Mouse (Mus musculus) central nervous system, embryonic 11.5 days (tissue): ENCODE data around the gene Ncbp1. TPM values are rescaled to one million over a fixed set of nuclear protein-coding genes. Genes with fewer than 3 reads are reported as not detected.

Source experiments
- polyA plus RNA-seq: library from polyadenylated mRNA; depleted of rRNA; stranded (reverse); fragments of >200 nt; gene quantifications from 2 replicates; pipeline ENCODE4 v1.2.3, GENCODE M21; 2012; rRNA removed

The Ncbp1 gene
- 128 and 174 TPM in 2 replicates for polyA plus RNA-seq

DNA sequence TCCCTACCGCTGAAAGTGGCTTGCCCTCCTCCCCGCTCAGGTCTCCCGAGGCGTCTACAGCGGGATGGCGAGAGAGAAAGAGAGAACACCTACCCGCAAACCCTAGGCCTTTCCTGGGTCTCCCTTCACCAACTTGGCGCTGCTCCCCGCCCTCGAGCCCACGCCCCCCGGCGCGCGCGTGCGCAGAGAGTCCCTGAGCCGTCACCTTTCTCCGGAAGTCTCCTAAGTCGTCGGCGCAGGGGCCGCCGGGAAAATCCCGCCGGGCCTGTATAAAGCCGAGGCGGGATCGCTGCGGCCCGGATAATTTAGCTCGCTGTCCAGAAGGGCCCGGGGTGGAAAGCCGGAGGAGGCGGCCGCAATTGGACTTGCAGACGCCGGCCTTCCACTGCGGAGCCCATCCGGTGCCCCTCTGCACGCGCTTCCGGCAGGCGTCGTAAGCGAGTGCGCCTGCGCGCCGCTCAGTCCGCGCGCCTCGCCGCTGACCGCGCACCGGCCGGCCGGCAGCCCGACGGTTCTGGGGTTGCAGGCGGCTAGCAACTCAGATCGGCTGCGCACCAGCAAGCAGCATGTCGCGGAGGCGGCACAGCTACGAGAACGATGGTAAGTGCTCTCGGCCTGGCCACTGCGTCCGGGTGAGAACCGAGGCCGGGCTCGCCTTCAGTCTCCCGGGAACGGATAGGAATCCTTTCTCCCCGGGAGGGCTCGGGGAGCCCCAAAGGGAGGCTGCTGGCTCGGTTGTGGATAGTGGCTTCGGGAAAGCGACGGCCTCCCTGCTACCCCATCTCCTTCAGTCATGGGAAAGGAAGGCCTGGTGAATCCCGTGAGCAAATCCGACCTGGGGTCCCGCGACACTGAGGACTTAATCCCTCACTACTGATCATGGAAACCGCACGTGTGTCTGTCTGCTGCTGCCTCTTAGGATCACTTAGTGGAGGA lies at the start of gene Ncbp1, which contains the start of gene Tstd2:
TSS of gene Ncbp1 (plus strand) at position 327 of the 936 bp plus-strand sequence.
TSS of gene Tstd2 (minus strand) at position 408 of the 936 bp plus-strand sequence.

DNA sequence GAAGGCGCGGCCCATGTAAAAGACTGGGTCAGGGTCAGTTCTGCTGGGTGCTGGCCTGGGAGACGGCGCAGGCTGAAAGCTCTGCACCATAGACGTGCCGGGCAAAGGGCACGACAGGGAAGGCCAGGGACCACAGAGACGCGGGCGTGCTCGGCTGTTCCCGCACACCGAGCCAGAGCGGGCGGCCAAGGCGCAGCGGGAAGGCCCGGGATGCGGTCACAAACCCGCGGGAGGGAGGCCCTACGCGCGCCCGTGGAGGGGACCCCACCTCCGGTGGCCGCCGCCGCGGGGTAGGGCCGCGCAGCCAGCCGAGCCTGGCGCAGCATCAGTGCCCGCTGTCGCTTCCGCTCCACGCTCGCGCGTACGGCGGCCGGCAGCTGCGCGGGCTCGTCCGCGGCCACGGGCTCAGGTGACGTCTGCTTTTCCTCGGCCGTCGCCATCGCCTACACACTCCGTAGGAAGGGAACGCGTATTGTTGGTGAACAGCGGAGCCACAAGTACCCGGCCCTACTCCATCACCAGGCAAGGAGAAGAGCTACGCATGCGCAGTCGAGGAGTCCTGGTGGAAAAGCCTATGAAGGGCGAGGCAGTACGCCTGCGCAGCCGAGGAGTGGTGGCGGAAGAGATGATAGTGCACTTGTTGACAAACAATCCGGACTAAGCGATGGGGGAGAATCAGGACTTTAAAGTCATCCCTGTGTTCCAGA lies 57.5 kb downstream of the Ncbp1 start, which contains the start of gene Xpa:
TSS of gene Xpa (minus strand) at position 531 of the 707 bp plus-strand sequence.

Other genes starting within 250 kb of the Ncbp1 start
- gene Ccdc180, start 248.3 kb upstream of the Ncbp1 start, polyA plus RNA-seq: 0.09 and 0.26 TPM in 2 replicates
- gene Tdrd7, start 173.3 kb upstream of the Ncbp1 start, polyA plus RNA-seq: 10.5 and 11.3 TPM in 2 replicates
- gene Tmod1, start 99.7 kb upstream of the Ncbp1 start, polyA plus RNA-seq: 5.0 and 6.7 TPM in 2 replicates
- gene Tstd2, start 81 bp downstream of the Ncbp1 start, polyA plus RNA-seq: 27.8 and 38.9 TPM in 2 replicates
- gene Xpa, start 57.7 kb downstream of the Ncbp1 start, polyA plus RNA-seq: 31.9 and 32.0 TPM in 2 replicates
- gene Foxe1, start 205.0 kb downstream of the Ncbp1 start, polyA plus RNA-seq: 0.02 and 0.50 TPM in 2 replicates